In genomic region chr11:5945096-5945495, GRCm38 (mm10) we compare ENCODE assay signal across 16 mouse cellular contexts. TPM values are rescaled to one million over a fixed set of nuclear protein-coding genes. Genes with fewer than 3 reads are reported as not detected.
DNase-seq lines count a peak whose midpoint lies in the region.
"Had no signal": no experiment of that assay in that cellular context is flagged by ENCODE, and none has a peak within 500 bp of the region (broad histone marks: within the 10 kb centered on the region; RNA-seq: fewer than 3 reads in every experiment).

No protein-coding gene starts in this region.

- peak; percentile 24 for DNase-seq in lung, postnatal 14 days
- DNase-seq in lung, adult 18-20 months = no peak
- DNase-seq in Muller cell, postnatal 12 days (ENCODE audit: inconsistent ontology term) = peak; percentile 14
- DNase-seq in adrenal gland, adult 8-10 months = peak; percentile 75
- peak; percentile 44 for DNase-seq in skeletal muscle tissue, adult 2 months (ENCODE audit: low read depth, low spot score)
- no peak for DNase-seq in left cerebral cortex, adult 18-20 months (ENCODE audit: low spot score in 2 of 2)
- no peak for DNase-seq in kidney, adult 18-20 months
- DNase-seq: cerebellum, adult 11-12 months; cerebellum, postnatal 36 days; gastrocnemius, postnatal 14 days; heart, postnatal 4 days; kidney, postnatal 14 days; layer of hippocampus, adult 9-11 months; left cerebral cortex, postnatal 4 days; right cerebral cortex, adult 18-20 months; thymus, postnatal 4 days had no signal

RNA-seq across cellular contexts. Expression of gene Gck, which starts 4.8 kb away (rescaled TPM):
- 1 to 10 TPM; 2.8 to 5.4 (median 4.0) TPM for total RNA-seq in adrenal gland, adult 8-10 months (2022)
- 1 to 10 TPM in 1 of 2 experiments, under 1 TPM in 1; 0.44 to 1.2 TPM for total RNA-seq in left cerebral cortex, adult 18-20 months (2021)
- total RNA-seq: heart, postnatal 4 days had no signal

RNA-seq across cellular contexts. Expression of gene Ykt6, which starts 10.4 kb away (rescaled TPM):
- total RNA-seq in adrenal gland, adult 8-10 months (2022) = 10 to 100 TPM; 73.5 to 98.2 (median 85.7) TPM
- 10 to 100 TPM; 78.9 to 79.3 TPM for total RNA-seq in left cerebral cortex, adult 18-20 months (2021)

RNA-seq across cellular contexts. Expression of gene Myl7, which starts 46.5 kb away (rescaled TPM):
- total RNA-seq in adrenal gland, adult 8-10 months (2022) = under 1 TPM in 1 of 4 experiments, not detected in 3; 0.73 TPM
- total RNA-seq in left cerebral cortex, adult 18-20 months (2021) = not detected
- total RNA-seq: gastrocnemius, postnatal 14 days; left cerebral cortex, postnatal 4 days had no signal

Comparison
In these comparisons a context has a peak if more than half of its experiments do, and no peak if none do; other contexts are left out.
1. DNase-seq: peak in lung, postnatal 14 days (single experiment), Muller cell, postnatal 12 days (single experiment), adrenal gland, adult 8-10 months (single experiment) and skeletal muscle tissue, adult 2 months (single experiment); none in lung, adult 18-20 months (0 of 2), left cerebral cortex, adult 18-20 months (0 of 2) and kidney, adult 18-20 months (single experiment).